Mouse (Mus musculus) forebrain, embryonic 11.5 days (tissue): Measurements from ENCODE around the gene Skint8. TPM values are rescaled to one million over a fixed set of nuclear protein-coding genes. Genes with fewer than 3 reads are reported as not detected.
"Not testable (repeated sequence)": the region's sequence is repeated elsewhere in the genome, so short reads cannot be mapped to it uniquely, and the experiment has no call there.

Source experiments
- ATAC-seq: fragments of 200-750 bp; cut with Nextera tagmentation; replicated peaks from 2 replicates; pipeline ENCODE4 v1.8.0; 2017; ENCODE audit warnings: moderate TSS enrichment; ENCODE audit not compliant: low FRiP score
- DNase-seq: peaks from one replicate; pipeline ENCODE4 v3.0.0-alpha.2; 2017; ENCODE audit warnings: low spot score
- H3K27ac ChIP-seq: fragments of 300-500 bp; sonication (generic); 2 replicates; pipeline ENCODE4 v1.5.1; 2014; ENCODE audit warnings: low read depth, low read length
- H3K27me3 ChIP-seq: fragments of 300-500 bp; sonication (generic); 2 replicates; pipeline ENCODE4 v1.6.1; 2014; ENCODE audit warnings: mild to moderate bottlenecking, low read length, mixed read lengths; ENCODE audit not compliant: control insufficient read depth, insufficient read depth
- H3K36me3 ChIP-seq: fragments of 300-500 bp; sonication (generic); 2 replicates; pipeline ENCODE4 v1.6.1; 2014; ENCODE audit warnings: mild to moderate bottlenecking, low read length, moderate library complexity, mixed read lengths; ENCODE audit not compliant: control insufficient read depth, insufficient read depth
- H3K4me1 ChIP-seq: fragments of 300-500 bp; sonication (generic); replicated peaks from 2 replicates; pipeline ENCODE4 v1.6.1; 2014; ENCODE audit warnings: low read length, mixed read lengths; ENCODE audit not compliant: control insufficient read depth, insufficient read depth
- H3K4me2 ChIP-seq: fragments of 300-500 bp; sonication (generic); 2 replicates; pipeline ENCODE4 v1.6.1; 2014; ENCODE audit warnings: low read depth, mild to moderate bottlenecking, low read length, moderate library complexity, mixed read lengths; ENCODE audit not compliant: severe bottlenecking
- H3K4me3 ChIP-seq: fragments of 300-500 bp; sonication (generic); 2 replicates; pipeline ENCODE4 v1.5.1; 2014; ENCODE audit warnings: low read depth, low read length
- H3K9ac ChIP-seq: fragments of 300-500 bp; sonication (generic); 2 replicates; pipeline ENCODE4 v1.6.1; 2014; ENCODE audit warnings: low read length
- H3K9me3 ChIP-seq: fragments of 300-500 bp; sonication (generic); 2 replicates; pipeline ENCODE4 v1.6.1; 2016; ENCODE audit warnings: low read length, mixed read lengths; ENCODE audit not compliant: control insufficient read depth
- WGBS: fragments of 180-500 bp; shearing (Covaris S2); extraction: QIAGEN DNeasy Blood & Tissue Kit; methylation state at CpG from one replicate; pipeline ENCODE4 v1.1.7; 2014; 5-methylcytosine and 5-hydroxymethylcytosine counted together
- polyA plus RNA-seq: library from polyadenylated mRNA; unstranded; fragments of >200 nt; fragmentation: Nextera tagmentation; extraction: Ambion mirVana; gene quantifications from 2 replicates; pipeline ENCODE4 v1.2.1, GENCODE M21; 2014

Gene Skint8
- polyA plus RNA-seq, result not detected in 2 replicates

GRCm38 (mm10) chr4:111919092-111919491, at the start of gene Skint8:
TSS of gene Skint8 (plus strand) at chr4:111919392.
- ATAC-seq, result no peak
- Histone ChIP-seq H3K4me1 (no peaks in the 10 kb centered on the region), H3K9ac (no peak within 1 kb of the TSS), H3K27ac (no peak within 1 kb of the TSS), H3K4me3 (no peak within 1 kb of the TSS), H3K9me3 (no peaks in the 10 kb centered on the region), H3K27me3 (no peaks in the 10 kb centered on the region), H3K4me2 (no peak within 1 kb of the TSS), H3K36me3 (no peaks in the 10 kb centered on the region)
- WGBS, result 97% methylated on average over 1 of the region's 1 CpGs
- DNase-seq, result no peak

DNA sequence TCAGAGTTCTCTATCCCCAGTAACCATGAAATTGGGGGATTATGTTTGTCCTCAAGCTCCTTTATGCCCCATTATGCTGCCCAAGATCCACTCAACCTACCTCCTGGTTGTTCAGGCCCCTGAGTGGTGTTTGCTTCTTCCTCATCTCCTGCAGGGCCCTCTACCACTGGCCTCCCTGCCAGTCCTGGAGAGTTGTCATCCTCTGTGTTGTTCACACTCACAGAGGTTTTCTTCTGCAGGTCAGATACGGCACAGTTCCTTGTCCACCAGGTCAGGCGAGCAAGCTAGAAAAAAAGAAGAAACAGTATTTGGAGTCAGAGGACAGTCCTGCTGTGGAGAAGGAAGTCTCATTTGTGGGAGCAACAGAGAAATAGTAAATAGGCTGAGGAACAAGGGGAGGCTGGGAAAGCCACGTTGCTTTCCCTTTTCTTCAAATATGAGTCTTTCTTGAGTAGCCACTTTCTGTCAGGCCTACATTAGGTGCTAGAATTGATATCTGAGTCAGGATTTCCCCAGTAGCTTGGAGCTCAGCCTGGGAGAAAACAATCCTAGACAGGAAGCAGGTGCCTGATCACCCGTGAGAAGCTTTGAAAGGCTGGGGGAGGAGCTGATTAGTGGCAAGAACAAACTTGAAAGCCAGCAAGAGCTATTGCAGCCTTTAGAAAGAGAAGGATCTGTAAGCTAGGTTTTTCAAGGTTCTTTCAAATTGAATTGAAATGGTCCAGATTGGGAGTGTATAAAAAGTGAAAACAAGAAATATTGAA, 38.9 kb upstream of the Skint8 start:
- WGBS, result 51% methylated on average over 4 of the region's 4 CpGs
- Histone ChIP-seq H3K9me3 (no peaks in the 10 kb centered on the region), H3K27ac (no peak overlapping the region), H3K4me3 (no peak overlapping the region), H3K9ac (no peak overlapping the region), H3K4me2 (no peak overlapping the region), H3K4me1 (no peaks in the 10 kb centered on the region), H3K36me3 (no peaks in the 10 kb centered on the region), H3K27me3 (no peaks in the 10 kb centered on the region)
- ATAC-seq (no peak), DNase-seq (no peak)

GRCm38 (mm10) chr4:111883543-111883942, 35.6 kb upstream of the Skint8 start:
- Histone ChIP-seq H3K4me2 (no peak overlapping the region), H3K9ac (no peak overlapping the region), H3K4me1 (no peaks in the 10 kb centered on the region), H3K27ac (no peak overlapping the region), H3K4me3 (no peak overlapping the region), H3K36me3 (no peaks in the 10 kb centered on the region), H3K27me3 (no peaks in the 10 kb centered on the region), H3K9me3 (no peaks in the 10 kb centered on the region)
- DNase-seq (no peak), ATAC-seq (no peak)
- 88% methylated on average over 12 of the region's 12 CpGs for WGBS

DNA sequence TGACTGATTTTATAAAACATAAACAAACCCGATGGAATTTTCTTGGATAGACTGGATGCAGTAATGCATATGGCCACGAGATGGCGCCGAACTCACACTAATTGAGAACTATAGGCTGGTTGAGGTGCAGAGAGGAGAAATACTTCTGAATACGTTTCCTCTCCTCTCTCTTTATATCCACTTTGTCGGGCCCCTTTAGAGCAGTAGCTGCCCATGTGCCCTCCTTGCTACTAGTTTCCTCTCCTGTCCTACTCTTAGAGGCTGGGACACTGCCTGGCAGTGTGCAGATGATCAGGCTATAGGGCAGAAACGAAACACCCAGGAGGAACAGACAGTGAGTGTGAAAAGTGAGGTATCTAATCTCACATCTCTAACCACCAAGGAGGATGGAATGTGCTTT, 33.2 kb upstream of the Skint8 start:
- H3K27ac ChIP-seq, result no peak overlapping the region
- DNase-seq, result peak; percentile 72
- WGBS, result 13% methylated on average over 7 of the region's 7 CpGs
- H3K4me2 ChIP-seq, result 0 out of 2 replicates have a peak overlapping the region, but pooled peaks have one; percentile 13
- no peak overlapping the region for H3K4me3 ChIP-seq
- no peaks in the 10 kb centered on the region for H3K27me3 ChIP-seq
- H3K4me1 ChIP-seq, result no peaks in the 10 kb centered on the region
- no peaks in the 10 kb centered on the region for H3K36me3 ChIP-seq
- H3K9ac ChIP-seq, result no peak overlapping the region
- peak; percentile 80 for ATAC-seq
- H3K9me3 ChIP-seq, result no peaks in the 10 kb centered on the region

DNA sequence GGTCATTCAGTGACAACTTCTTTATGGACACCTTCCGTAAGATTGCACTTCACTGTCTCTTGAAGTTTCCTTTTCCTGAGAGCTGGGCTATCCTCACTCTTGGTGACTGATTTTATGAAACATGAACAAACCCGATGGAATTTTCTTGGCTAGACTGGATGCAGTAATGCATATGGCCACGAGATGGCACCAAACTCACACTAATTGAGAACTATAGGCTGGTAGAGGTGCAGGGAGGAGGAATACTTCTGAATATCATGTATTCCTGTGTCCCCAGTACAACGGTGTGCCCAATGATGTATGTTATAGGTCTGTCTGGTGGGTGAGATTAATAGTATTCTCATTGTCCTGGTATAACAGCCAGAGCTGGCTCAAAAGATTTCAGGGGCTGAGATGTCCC, 32.6 kb upstream of the Skint8 start:
- no peak overlapping the region for H3K4me2 ChIP-seq
- DNase-seq (peak; percentile 75), ATAC-seq (peak; percentile 80)
- no peak overlapping the region for H3K27ac ChIP-seq
- 27% methylated on average over 4 of the region's 4 CpGs for WGBS
- no peaks in the 10 kb centered on the region for H3K27me3 ChIP-seq
- no peaks in the 10 kb centered on the region for H3K4me1 ChIP-seq
- H3K9me3 ChIP-seq, result no peaks in the 10 kb centered on the region
- H3K4me3 ChIP-seq, result no peak overlapping the region
- no peaks in the 10 kb centered on the region for H3K36me3 ChIP-seq
- H3K9ac ChIP-seq, result no peak overlapping the region

DNA sequence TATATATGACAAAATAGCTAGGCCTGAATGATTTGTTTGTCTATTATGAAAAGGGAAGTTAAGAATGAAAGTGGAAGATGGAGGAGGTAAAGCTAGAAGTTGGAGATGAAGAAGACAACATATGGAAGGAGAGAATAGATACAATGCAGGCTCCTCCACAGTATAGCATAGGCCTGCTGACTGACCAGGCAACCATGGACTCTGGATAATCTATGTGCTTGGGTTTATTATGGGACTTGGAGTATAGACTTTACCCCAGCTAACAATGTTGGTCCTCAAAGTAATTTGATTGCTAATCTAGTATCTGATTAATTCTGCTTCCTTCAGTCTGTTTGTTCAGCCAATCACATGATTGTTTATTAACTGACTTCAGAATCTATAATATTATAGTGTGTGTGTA, 27.1 kb upstream of the Skint8 start:
- Histone ChIP-seq H3K4me3 (no peak overlapping the region), H3K4me2 (no peak overlapping the region), H3K9ac (no peak overlapping the region), H3K27me3 (no peaks in the 10 kb centered on the region), H3K9me3 (no peaks in the 10 kb centered on the region), H3K27ac (no peak overlapping the region), H3K36me3 (no peaks in the 10 kb centered on the region), H3K4me1 (no peaks in the 10 kb centered on the region)
- ATAC-seq (no peak), DNase-seq (no peak)

- Histone ChIP-seq H3K9me3 (no peaks in the 10 kb centered on the region), H3K4me1 (no peaks in the 10 kb centered on the region)
- no peak for DNase-seq
These were observed 21.4 kb upstream of the Skint8 start for GRCm38 (mm10) chr4:111897755-111898154.

DNA sequence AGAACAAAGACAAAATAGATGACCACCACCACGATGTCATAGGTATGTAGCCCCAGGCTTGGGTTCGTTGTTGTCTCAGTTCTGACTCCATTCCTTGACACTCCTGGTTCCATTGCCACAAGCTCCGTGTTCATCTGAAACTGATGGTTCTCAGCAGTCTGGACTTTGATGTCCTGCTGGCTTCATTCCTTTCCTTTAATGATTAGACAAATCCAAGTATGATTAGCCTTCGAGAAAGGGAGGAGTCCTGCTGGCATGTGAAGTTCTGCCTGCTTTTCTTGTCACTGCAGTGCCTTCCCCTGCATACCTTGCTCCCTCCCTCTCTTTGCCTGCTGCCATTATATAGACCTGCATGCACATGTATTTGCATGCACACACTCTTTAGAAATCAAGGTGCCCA, 20.6 kb upstream of the Skint8 start:
- H3K4me2 ChIP-seq, result no peak overlapping the region
- H3K4me1 ChIP-seq, result no peaks in the 10 kb centered on the region
- H3K36me3 ChIP-seq, result no peaks in the 10 kb centered on the region
- no peak overlapping the region for H3K9ac ChIP-seq
- no peak overlapping the region for H3K27ac ChIP-seq
- H3K4me3 ChIP-seq, result no peak overlapping the region
- no peaks in the 10 kb centered on the region for H3K9me3 ChIP-seq
- DNase-seq (no peak), ATAC-seq (no peak)
- 67% methylated on average over 4 of the region's 4 CpGs for WGBS
- no peaks in the 10 kb centered on the region for H3K27me3 ChIP-seq

More at GRCm38 (mm10) chr4:111897755-111898154, 21.4 kb upstream of the Skint8 start:
- no peaks in the 10 kb centered on the region for H3K36me3 ChIP-seq
- H3K4me3 ChIP-seq, result no peak overlapping the region
- no peak overlapping the region for H3K4me2 ChIP-seq
- WGBS, result 73% methylated on average over 1 of the region's 1 CpGs
- H3K9ac ChIP-seq, result no peak overlapping the region
- H3K27ac ChIP-seq, result no peak overlapping the region
- no peaks in the 10 kb centered on the region for H3K27me3 ChIP-seq
- ATAC-seq, result no peak

- WGBS, result 70% methylated on average over 1 of the region's 1 CpGs
- H3K27me3 ChIP-seq, H3K9me3 ChIP-seq, H3K4me1 ChIP-seq, H3K9ac ChIP-seq, ATAC-seq, DNase-seq, H3K27ac ChIP-seq, H3K36me3 ChIP-seq, H3K4me2 ChIP-seq, H3K4me3 ChIP-seq: not testable (repeated sequence)
These were observed 18.7 kb upstream of the Skint8 start for GRCm38 (mm10) chr4:111900491-111900890.
